Mouse (Mus musculus): ENCODE measurements at regions not wholly inside any gene's neighbourhood (a gene's known extent, or its start where the extent isn't known, plus 50 kb on each side); places are given as distances from the start of the nearest gene placed in this dataset.
"Not testable (repeated sequence)": the region's sequence is repeated elsewhere in the genome, so short reads cannot be mapped to it uniquely, and the experiment has no call there.

DNA sequence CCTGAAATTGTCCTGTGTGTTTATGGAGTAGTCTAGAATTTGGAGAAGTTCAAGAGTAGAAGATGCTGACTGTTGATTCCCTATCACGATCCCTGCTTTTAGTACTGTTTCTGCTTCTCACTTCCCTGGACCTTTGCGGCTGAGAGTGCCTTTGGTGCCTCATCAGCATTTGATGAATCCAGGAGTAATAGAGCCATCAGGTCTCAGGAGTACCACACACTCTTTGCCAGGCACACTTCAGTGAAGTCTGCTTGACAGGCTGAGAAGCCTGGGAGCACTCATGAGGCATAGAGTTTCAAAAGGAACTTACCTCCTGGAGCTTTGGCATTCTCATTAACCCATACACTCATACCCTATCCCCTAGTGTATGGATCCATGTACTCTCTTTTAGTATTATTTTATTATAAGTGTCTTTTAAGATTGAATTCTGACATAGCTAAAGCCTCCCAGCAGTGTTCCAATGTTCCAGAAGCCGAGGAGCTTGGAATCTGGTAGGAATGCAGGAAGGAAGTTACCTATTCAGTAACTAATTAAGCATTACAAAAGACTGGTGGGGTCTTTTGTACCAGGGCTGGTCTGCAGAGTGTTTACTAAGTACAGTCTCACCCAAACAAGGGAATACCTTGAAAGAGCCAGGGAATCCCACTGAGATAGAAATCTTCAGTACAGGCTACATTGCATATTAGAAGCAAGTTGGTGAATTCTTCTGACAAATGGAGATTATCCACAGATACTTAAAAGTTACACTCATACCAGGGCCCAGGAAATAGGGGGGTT, 139.7 kb downstream of the Tex13c3 start:
- DNase-seq (ENCODE audit: low read depth, low spot score): not testable (repeated sequence)

DNA sequence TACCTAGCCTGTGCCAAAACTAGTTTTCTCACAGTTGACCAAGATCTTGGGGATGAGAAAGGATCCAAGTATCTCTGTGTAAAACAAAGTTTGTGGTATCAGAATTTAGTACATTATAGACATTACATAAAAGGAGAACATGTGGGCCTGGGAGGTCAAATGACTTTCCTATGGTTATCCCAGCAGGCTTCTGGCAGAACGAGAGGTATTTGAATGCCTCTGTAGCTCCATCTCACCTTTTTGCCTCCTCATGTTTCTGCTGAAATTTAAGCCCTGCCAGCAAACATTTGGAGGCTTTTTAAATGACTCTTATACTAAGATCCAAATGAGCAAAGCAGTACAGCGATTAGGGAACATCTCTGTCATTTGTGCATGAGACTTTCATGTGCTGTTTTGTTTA, 167.8 kb downstream of the Tex13c3 start:
- no peak for DNase-seq (ENCODE audit: low read depth, low spot score)

DNA sequence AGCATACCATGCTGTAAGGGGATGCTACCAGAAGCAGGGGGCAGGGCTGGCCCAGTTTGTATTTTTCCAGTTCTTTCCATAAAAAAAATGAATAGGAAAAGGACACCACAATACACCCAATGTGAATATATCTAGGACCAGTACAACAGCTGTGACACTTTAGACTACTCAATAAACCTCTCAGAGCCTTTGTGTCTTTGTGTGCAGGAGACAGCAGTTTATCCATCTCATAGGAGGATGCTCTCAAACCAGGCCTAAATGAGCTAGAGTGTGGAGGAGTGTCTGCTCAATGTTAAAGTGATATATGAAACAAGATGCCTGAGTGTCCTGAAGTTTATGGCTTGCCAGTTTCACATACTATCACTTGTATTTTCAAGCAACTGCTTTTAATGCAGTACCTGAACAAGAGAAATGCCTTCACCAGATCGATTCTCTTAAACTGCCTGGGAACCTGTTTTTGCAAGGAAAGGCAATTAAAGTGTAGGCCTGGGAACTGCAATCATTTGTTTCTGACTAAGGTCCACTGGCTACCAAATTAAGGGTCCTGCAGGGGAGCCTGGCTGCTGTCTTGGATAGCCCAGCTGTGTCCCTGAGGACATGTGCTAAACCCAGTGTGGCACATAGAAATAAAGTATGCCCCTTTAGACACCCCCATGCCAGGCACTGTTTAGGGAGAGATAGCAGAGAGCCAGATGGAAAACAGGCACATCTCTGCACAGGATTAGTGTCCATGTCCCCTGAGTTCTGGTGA, 169.1 kb downstream of the Tex13c3 start:
- no peak for DNase-seq (ENCODE audit: low read depth, low spot score)

DNA sequence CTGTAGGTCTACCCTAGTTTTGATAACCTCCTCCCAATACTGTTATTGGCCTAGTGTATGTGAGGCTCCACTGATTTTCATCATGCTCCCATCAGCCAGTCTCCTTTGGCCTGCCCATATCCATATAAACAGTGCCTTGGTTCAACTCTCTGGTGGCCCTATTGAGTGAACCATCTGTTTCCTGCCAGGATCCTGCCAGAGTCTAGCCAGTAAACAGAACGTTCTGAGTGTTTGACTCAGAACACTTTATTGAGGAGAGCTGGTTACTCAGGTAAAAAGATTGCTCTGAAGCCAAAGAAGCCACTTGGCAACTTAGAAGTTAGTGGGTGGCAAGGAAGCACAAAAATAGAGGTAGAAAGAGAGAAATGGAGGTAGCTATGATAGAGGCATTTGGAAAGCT, 169.7 kb downstream of the Tex13c3 start:
- no peak for DNase-seq (ENCODE audit: low read depth, low spot score)

DNA sequence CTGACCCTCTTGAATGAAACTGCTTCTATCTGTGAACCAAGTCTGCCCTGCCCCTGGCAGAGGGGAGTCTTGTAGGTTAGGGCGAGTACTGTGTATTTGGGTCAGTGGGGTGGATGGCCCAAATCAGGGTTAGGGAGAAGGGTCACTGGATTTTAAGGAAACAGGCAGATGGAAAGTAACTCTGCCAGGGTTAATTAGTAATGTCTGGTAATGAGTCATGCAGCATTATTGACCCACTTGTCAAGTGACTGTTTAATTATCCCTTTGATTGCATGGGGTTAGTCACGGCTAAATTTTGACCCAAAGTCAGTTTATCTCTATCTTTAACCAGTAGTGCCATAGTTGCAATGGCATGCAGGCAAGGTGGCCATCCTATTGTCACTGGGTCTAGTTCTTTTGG, 192.9 kb downstream of the Tex13c3 start:
- DNase-seq (ENCODE audit: low read depth, low spot score): no peak

DNA sequence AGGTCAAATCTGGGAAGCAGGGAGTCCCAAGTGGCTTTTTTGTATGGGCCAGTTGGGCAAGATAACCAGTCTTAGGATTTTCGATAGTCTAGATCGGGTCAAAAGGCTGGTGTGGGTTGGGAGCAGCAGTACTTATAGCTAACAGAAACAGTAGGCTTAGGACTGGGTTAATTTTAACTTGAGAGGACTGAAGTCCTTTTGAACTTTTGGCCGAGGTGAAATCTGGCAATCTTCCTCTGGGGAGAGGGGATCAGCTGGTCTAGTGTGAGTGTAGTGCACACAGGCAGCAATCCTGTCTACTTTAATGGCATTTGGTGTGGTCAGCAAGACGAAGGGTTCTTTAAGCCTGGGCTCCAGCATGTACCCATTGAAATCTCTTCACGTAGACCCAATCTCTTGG, 194.7 kb downstream of the Tex13c3 start:
- DNase-seq (ENCODE audit: low read depth, low spot score): no peak

DNA sequence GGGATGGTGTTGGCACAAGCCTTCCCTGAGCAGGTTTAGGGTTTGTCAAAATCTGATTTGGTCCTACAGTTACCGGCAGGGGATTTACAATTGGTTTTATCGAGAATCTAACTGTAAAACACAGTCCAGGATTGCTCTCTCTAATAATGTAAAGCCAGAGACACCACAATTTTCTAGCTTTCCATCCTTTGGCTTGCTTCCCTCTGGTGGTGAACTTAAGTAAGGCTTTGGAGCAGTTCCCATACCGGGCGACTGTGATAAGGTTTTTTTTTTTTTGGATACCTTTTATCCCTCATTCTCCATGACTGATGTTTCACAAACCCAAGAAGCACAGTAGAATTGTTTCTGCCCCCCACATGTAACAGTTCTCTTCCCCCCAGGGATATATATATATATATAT, 195.3 kb downstream of the Tex13c3 start:
- no peak for DNase-seq (ENCODE audit: low read depth, low spot score)

DNA sequence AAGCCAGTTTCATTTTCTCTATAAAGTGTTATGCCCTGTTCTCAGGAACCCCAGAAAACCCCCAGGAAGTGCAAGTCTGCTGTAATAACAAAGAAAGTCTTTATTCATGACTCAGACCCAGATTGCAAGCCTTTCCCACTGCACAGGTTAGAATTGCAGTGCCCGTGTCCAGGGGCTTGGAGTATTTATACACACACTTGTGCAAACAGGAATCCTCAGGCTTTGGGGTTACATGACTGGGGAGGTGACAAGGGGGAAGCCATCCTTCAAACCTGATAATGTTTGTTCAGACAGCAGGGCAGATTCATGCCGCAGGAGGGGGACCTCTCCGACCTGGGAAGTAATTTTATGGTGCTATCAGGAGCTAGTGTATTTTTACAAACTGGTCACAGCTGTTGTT, 198.0 kb downstream of the Tex13c3 start:
- peak; percentile 2 for DNase-seq (ENCODE audit: low read depth, low spot score)

DNA sequence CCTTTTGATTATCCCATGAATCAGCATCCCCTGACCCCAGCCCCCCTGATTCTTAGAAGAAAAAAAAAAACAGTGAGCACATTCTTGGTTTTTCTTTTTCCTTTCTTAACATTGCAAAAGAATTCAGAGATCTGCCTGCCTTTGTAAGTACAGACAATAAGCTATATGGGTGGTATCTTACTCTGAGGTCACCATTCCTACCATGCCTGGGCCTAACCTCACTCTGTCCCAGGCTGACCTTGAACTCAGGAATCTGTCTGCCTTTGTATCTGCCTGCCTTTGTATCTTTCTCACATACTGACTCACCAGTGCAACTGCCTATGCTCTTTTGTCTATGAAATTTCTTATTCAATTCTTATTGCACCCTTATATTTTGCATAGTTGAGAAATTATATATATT, 216.9 kb downstream of the Tex13c3 start:
- no peak for DNase-seq (ENCODE audit: low read depth, low spot score)

DNA sequence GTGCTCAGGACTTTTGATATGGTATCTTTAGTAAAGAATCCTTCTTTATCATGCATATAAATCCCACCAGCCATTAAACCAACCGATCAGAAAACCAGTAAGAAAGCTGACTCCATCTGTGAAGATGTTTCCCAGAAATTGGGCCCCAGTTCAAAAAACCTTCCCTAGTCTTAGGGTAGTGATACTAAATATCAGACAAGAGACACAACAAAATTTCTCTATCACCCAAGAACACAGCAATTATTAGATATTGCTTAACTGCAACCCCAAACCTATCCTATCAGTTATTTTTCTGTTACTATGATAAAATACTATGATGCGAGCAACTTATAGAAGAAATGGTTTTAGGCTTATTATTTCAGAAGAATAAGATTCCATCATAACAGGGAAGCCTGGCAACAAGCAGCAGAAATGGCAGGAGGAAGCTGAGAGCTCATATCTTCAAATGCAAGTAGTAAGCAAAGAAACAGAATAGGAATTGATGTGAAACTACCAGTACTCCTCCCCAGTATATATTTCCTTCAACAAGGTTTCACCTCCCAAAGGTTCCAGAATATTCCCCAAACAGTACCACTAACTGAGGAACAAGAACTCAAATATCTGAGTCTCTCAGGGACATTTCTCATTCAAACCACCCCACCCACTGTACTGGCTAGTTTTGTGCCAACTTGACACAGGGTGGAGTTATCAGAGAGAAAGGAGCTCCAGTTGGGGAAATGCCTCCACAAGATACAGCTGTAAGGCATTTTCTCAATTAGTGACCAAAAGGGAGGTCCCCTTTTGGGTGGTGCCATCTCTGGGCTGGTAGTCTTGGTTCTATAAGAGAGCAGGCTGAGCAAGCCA, 234.1 kb downstream of the Tex13c3 start:
- DNase-seq (ENCODE audit: low read depth, low spot score): no peak

DNA sequence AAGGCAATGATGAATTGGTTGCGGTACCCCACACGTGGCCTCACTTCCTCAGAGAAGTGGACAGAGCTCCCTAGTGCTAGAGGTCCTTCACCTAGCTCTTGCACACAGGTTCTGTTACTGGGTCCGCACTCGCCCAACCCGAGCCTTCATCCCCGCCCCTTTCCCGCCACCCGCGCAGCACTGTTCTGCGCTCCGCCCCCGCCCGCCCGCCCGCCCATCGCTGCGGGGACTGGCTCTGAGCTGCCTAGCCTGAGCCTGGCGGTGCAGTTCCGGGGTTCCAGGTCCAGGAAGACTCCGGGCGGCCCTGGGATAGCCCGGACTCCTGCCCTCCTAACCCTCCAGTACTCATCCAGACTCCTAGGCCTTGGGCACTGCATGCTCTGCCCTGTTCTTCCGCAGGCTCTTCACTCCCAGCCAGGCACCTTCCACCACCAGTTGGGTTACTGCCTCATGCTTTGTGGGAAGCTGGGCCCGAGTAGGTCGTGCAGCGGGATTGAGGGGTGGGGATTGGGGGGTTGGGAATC, 243.3 kb downstream of the Tex13c3 start:
- peak; percentile 26 for DNase-seq (ENCODE audit: low read depth, low spot score)

DNA sequence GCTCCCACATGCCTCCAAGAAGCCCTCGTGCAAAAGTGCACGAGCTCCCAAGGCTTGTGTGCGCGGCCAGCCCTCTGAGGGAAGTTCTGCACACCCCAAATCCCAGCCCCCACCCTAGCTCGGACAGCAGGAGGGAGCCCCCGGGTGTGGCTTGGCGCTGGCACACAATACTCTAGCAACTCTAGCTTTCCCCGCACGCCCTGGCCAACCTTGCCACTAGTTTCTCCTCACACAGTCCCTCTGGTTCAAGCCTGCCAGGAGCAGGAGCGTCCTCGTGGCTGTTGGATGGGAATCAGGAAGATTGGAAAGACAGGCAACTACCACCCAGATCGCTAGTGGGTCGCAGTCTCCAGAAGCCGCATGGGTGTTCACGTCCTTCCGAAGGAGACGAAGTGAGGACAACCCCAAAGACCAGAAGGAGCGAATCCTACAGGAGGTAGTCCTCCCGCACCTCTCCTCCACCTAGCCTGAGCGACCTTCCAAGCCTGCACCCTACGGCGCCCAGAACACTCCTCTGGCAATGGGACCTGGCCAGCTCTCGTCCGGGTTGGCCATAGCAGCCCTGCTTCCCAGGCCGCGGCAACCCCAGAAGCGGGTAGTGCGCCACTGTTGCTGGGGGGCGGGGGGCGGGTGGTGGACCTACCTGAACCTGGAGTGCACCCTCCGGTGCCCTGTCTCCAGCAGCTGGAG, 243.9 kb downstream of the Tex13c3 start:
- peak; percentile 4 for DNase-seq (ENCODE audit: low read depth, low spot score)

DNA sequence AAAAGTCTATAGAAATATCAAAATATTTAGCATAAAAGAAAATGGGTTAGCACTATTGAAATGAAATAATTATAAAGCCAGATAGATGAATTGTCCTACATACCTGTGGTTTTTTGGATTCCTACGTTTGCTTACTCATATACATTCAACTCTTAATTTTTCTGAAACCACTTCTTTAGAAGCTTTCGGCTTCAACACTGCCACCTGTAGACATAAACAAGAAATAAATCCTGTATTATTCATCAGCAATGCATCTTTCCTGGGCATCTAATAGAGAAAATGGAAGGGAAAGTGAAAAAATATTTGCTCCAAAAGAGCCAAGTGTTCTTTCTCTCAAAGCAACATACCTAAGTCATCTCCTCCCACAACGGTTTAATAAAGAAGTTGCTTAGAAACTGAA, 245.7 kb downstream of the Tex13c3 start:
- DNase-seq (ENCODE audit: low read depth, low spot score): no peak

DNA sequence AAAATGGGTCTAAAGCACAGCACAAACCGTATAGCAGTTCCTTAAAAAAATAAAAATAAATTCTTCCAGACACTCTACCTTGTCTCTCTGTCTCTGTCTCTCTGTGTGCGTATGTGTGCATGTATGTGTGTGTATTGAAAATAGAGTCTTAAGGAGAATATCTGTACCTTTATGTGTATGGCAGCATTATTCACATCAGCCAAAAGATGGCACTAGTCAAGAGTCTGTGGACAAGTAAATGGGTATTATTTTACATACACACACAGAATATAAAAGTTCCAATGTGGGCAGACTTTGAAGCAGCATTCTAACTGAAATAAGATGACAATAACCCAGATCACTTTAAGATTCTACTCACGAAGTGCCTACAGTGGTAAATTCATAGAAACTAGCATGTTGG, 249.3 kb downstream of the Tex13c3 start:
- DNase-seq (ENCODE audit: low read depth, low spot score): no peak

DNA sequence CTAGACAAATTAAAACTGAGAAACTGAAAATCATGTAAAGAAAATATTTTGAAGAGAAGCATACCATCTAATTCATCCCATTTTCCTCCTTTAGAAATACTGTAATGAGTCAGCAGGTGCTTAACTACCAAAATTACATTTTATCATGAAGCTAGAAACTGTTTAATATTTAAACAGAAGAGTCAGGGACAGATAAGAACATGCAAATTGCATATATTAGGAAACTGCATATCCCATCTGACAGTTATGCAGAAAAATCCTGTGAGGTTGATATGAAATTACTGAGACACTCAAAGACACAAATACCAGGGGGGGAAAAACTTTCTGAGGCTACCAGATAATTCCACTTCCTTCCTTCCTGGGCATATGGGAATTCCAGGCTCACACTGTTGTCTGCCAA, 257.8 kb downstream of the Tex13c3 start:
- no peak for DNase-seq (ENCODE audit: low read depth, low spot score)

DNA sequence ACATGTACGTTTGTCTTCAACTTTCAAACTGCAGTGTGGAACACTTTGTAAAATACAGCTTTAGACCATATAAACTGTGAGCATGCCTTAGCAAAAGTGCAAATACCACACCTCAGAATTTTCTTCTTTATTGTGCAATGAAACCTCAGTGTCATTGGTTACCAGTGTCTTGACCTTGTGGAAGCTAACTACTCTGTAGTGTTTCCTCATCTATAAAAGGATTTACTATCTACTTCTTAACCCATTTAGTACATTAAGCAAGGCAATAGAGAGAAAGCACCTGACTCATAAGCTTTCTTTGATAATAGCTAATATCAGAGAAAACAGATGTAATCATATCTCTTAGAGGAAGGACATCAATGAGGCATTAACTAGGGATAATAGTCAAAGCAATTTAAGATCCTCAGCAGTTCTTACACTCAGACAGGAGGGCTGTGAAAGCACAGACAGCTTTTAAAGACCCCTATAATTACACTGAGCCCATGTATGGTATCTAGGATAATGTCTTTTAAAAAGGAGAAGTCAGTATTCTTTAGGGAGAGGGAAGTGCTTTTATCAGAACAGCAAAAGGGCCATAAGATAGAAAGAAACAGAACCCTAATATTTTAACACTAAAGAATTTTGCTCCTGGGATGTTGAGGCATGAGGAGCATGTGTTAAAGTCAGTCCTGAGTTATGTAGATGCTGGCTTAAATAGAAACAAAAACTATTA, 260.2 kb downstream of the Tex13c3 start:
- no peak for DNase-seq (ENCODE audit: low read depth, low spot score)

DNA sequence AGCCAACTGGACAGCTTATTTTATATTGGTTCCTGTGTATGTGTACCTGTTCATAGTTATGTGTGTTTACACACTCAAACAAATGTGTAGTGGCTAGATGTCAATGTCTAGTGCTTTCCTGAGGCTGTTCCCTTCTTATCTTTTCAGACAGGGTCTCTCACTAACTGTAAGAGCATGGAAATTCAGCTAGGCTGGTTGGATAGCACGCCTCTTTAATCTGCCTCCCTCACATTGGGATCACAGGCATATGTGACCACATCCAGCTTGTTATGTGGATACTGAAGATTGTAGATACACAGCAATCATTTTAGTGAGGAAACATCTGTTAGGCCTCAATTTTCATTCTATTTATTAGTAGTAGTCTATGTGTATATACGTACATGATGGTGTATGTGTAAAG, 261.4 kb downstream of the Tex13c3 start:
- DNase-seq (ENCODE audit: low read depth, low spot score): no peak

DNA sequence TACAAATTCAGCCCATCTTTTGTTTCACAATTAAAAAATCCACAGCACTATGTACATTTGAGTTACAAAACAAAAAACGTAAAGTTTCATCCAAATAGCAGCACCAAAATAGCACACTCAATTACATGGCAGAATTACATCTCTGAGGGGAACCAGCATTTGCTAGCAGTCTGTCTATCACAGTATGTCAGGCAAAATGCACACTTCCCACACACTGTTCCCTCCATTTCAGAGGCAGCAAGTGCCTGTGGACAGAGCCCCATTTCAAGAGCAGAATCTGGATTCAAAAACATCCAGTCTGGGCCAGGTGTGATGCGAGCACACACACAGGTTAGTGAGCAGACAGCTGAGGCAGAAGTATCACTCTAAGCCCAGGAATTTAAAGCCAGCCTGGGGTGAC, 261.8 kb downstream of the Tex13c3 start:
- DNase-seq (ENCODE audit: low read depth, low spot score): no peak

DNA sequence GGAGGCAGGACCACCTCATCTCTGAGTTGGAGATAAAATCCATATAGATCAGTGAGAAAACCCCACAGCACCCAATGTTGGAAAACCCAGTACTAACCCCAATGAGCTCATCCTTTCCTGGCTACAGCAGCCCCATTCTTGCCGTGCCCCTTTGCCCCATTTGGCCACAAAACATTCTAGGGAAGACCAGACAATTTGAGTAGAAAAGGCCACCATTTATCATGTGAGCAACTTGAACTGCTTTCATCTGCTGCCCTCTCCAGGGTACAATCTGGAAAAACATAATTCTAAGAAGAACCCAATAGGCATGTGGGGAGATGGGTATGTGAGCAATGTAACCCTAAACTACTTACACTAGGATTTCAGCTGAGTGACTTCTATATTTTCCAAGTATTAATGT, 274.7 kb downstream of the Tex13c3 start:
- DNase-seq (ENCODE audit: low read depth, low spot score): no peak

DNA sequence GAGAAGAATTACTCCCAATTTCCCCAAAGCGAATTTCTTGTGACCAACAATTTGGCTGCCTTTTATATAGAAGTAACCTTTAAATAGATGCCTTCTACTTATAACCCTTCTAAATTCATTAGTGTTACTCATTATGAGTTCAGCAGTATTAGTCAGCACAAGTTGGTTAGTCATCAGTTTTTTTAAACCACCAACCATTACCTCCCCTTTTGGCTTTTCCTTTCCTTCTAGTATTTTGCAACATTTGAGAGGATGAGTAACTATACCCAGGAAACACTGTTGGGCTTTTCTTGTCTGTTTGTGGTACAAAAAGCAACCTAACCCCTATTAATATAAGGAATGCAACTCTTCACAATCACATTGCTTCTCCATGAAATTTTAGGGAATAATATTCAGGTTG, 278.6 kb downstream of the Tex13c3 start:
- no peak for DNase-seq (ENCODE audit: low read depth, low spot score)

DNA sequence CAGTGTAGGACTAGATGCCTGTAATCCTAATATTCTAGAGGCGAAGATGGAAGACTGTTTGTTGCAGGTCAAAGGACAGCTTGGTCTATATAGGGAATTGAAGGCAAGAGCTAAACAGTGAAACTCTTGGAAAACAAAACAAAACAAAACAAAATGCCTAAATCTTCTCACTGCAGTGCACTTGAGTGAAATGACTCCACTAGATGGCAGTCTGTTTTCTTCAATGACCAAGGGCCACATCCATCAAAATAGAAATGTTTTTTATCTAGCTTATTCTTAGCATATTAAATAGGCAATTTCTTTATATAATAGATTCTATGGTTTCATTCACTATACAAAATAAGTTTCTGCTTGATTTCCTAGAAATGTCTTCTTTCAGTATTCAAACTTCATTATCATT, 279.7 kb downstream of the Tex13c3 start:
- DNase-seq (ENCODE audit: low read depth, low spot score): peak; percentile 3

Data from CD4-positive helper T cell, adult 2 months (primary cell).